Mouse (Mus musculus): Measurements from ENCODE around the gene Gm3468.
"Not testable (repeated sequence)": the region's sequence is repeated elsewhere in the genome, so short reads cannot be mapped to it uniquely, and the experiment has no call there.

Gene Gm3468

DNA sequence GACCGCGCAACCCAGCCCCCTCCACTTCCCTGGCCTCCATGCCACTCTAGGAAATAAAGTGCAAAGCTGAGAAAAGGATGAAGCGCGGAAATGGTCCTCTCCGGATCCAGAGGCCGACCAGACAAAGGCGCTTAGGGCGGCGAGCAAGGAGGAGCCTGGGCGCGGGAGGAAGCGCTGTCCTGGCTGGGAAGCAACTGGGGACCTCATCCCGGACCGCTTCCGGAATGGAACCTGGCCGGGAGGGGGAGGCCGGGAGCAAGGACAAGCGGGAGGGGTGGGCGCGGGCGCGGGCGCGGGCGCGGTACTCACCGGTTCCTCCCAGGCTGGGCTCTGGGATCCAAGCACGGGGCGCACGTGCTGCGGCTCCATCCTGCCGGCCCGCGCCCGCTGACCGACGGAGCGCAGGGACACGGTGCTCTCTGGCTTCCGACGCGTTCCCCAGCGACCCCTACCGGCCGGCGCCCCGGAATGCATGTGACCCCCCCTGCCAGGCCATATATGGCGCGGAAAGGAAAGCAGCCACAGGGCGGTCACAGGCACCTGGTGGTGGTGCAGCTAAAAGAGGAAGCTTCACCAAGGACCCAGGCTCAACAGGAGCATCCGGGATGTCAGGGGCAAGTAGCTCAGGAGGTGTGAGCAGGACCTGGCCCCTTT, at the start of gene Gm3468:
Gm3468 (minus strand) TSS at position 394 of the 654 bp plus-strand sequence.
- peak; percentile 84 for DNase-seq

DNA sequence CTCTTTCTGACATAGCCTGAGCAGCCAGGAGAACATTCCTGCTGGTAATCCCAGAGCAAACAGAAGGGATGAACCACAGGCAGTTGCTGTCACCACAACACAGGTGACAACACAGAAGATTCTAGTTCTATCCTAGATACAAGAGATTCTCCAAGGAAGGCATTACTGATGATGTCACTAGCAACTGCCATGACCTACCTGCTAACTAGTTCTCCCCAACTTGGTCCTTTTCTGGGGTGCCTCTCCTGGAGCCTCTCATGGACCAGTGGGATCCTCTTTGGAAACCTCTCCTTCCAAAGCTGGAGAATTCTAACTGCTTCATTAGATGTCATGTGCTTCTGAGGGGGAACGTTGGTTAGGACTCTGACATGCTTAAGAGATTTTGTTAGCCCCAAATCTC, 17.2 kb upstream of the Gm3468 start, which contains the start of gene Gm3476:
Gm3476 (minus strand) TSS at position 101 of the 400 bp plus-strand sequence.
- not testable (repeated sequence) for DNase-seq

DNA sequence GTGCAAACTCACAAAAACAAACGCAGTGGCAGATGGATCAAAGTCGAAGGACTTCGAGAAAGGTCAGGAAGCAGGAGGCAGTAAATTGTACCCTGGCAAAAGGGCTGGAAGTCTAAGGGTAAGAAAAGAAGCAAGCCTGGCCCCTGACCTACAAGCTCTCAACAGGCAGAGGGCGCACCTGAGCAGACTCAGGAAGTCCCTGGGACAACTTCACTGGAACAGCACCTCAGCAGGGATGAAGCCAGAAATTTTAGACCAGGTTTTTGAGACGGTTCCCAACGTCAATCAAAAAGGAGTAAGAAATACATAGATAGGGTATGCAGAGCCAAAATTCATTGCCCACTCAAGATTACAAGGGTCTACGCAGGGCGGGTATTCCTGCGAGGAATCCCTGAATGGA, 965 bp downstream of the Gm3468 start:
- peak; percentile 12 for DNase-seq

DNA sequence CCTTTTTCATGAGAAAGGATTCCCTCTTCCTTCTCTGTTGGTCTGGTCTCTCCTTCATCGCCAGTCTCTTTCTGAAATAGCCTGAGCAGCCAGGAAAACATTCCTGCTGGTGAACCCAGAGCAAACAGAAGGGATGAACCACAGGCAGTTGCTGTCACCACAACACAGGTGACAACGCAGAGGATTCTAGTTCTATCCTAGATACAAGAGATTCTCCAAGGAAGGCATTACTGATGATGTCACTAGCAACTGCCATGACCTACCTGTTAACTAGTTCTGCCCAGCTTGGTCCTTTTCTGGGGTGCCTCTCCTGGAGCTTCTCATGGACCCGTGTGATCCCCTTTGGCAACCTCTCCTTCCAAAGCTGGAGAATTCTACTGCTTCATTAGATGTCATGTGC, 14.6 kb downstream of the Gm3468 start, which contains the start of gene Gm8206:
Gm8206 (minus strand) TSS at position 101 of the 400 bp plus-strand sequence.
- not testable (repeated sequence) for DNase-seq

DNA sequence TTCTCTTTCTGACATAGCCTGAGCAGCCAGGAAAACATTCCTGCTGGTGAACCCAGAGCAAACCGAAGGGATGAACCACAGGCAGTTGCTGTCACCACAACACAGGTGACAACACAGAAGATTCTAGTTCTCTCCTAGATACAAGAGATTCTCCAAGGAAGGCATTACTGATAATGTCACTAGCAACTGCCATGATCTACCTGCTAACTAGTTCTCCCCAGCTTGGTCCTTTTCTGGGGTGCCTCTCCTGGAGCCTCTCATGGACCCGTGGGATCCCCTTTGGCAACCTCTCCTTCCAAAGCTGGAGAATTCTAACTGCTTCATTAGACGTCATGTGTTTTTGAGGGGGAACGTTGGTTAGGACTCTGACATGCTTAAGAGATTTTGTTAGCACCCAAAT, 50.3 kb downstream of the Gm3468 start, which contains the start of gene Gm6337:
Gm6337 (minus strand) TSS at position 101 of the 400 bp plus-strand sequence.
- not testable (repeated sequence) for DNase-seq

All from retina, postnatal 1 day (tissue).